Mouse (Mus musculus): ENCODE measurements around the gene Bri3bp. TPM values are rescaled to one million over a fixed set of nuclear protein-coding genes. Genes with fewer than 3 reads are reported as not detected.

Bri3bp gene
- total RNA-seq, 4 experiments from 2014 or later = 89.5 to 105 (median 95.6) TPM

Small RNA genes within 50 kb of the gene (microRNA-seq; reads per million reads assigned to microRNA genes)
- gene Gm27551 = 0 reads per million in 2 experiments

Other genes with a start within 250 kb of the Bri3bp start
- 10 to 100 TPM; 27.9 to 38.7 (median 34.3) TPM for gene Scarb1, start 100.5 kb upstream of the Bri3bp start, total RNA-seq (2022)
- gene Gm10382, start 52.2 kb upstream of the Bri3bp start, total RNA-seq (2022) = under 1 TPM in 2 of 4 experiments, not detected in 2; 0.27 to 0.72 TPM
- gene Ubc, start 51.4 kb upstream of the Bri3bp start, total RNA-seq (2022) = 100 to 1,000 TPM; 769 to 857 (median 823) TPM
- 10 to 100 TPM; 13.2 to 13.5 (median 13.4) TPM for gene Dhx37, start 7.4 kb upstream of the Bri3bp start, total RNA-seq (2022)
- 10 to 100 TPM; 49.4 to 59.0 (median 51.7) TPM for gene Aacs, start 34.2 kb downstream of the Bri3bp start, total RNA-seq (2022)
- 100 to 1,000 TPM; 116 to 122 (median 119) TPM for gene Tmem132b, start 90.2 kb downstream of the Bri3bp start, total RNA-seq (2022)